Mouse (Mus musculus) midbrain, embryonic 13.5 days (tissue): ENCODE data around the gene Ifngr2. TPM values are rescaled to one million over a fixed set of nuclear protein-coding genes. Genes with fewer than 3 reads are reported as not detected.

Experiments used
- ATAC-seq: fragments of 200-750 bp; cut with Nextera tagmentation; 2 replicates; pipeline ENCODE4 v1.8.0; 2017; ENCODE audit warnings: mild to moderate bottlenecking, moderate TSS enrichment, moderate library complexity
- H3K27ac ChIP-seq: fragments of 300-500 bp; sonication (generic); 2 replicates; pipeline ENCODE4 v1.5.1; 2015; ENCODE audit warnings: inconsistent platforms, mild to moderate bottlenecking, moderate library complexity
- H3K27me3 ChIP-seq: fragments of 300-500 bp; sonication (generic); 2 replicates; pipeline ENCODE4 v1.6.1; 2015; ENCODE audit warnings: mild to moderate bottlenecking, inconsistent platforms
- H3K36me3 ChIP-seq: fragments of 300-500 bp; sonication (generic); 2 replicates; pipeline ENCODE4 v1.6.1; 2015; ENCODE audit warnings: mild to moderate bottlenecking, inconsistent platforms
- H3K4me1 ChIP-seq: fragments of 300-500 bp; sonication (generic); replicated peaks from 2 replicates; pipeline ENCODE4 v1.6.1; 2015; ENCODE audit warnings: inconsistent platforms
- H3K4me2 ChIP-seq: fragments of 300-500 bp; sonication (generic); replicated peaks from 2 replicates; pipeline ENCODE4 v1.6.1; 2015; ENCODE audit warnings: moderate library complexity, mild to moderate bottlenecking, inconsistent platforms
- H3K4me3 ChIP-seq: fragments of 300-500 bp; sonication (generic); replicated peaks from 2 replicates; pipeline ENCODE4 v1.5.1; 2015; ENCODE audit warnings: mild to moderate bottlenecking, inconsistent platforms
- H3K9ac ChIP-seq: fragments of 300-500 bp; sonication (generic); replicated peaks from 2 replicates; pipeline ENCODE4 v1.6.1; 2015; ENCODE audit warnings: mild to moderate bottlenecking, inconsistent platforms
- H3K9me3 ChIP-seq: fragments of 300-500 bp; sonication (generic); 2 replicates; pipeline ENCODE4 v1.6.1; 2016; ENCODE audit warnings: mild to moderate bottlenecking, inconsistent platforms
- WGBS: fragments of 180-500 bp; shearing (Covaris S2); methylation state at CpG from one replicate; pipeline ENCODE4 v1.1.7; 2015; 5-methylcytosine and 5-hydroxymethylcytosine counted together
- polyA plus RNA-seq: library from polyadenylated mRNA; unstranded; fragments of >200 nt; fragmentation: Nextera tagmentation; extraction: Ambion mirVana; gene quantifications from 2 replicates; pipeline ENCODE4 v1.2.1, GENCODE M21; 2015

Ifngr2 gene
- polyA plus RNA-seq, 1 experiment from 2014 or later = 63.5 TPM

- ATAC-seq = no peak
- Histone ChIP-seq H3K9me3 (no peaks in the 10 kb centered on the region), H3K27ac (no peak overlapping the region), H3K4me2 (no peak overlapping the region), H3K4me3 (no peak overlapping the region), H3K4me1 (no peaks in the 10 kb centered on the region), H3K27me3 (no peaks in the 10 kb centered on the region), H3K9ac (no peak overlapping the region), H3K36me3 (peaks cover 19% of the 10 kb centered on the region)
- 73% methylated on average over 13 of the region's 13 CpGs for WGBS
Measured at GRCm38 (mm10) chr16:91575151-91575550, 28.3 kb downstream of the Ifngr2 start.

- no peaks in the 10 kb centered on the region for H3K27me3 ChIP-seq
- no peaks in the 10 kb centered on the region for H3K9me3 ChIP-seq
- ATAC-seq = no peak
- peaks cover 39% of the 10 kb centered on the region for H3K36me3 ChIP-seq
- no peak overlapping the region for H3K4me2 ChIP-seq
- H3K4me1 ChIP-seq = no peaks in the 10 kb centered on the region
- 82% methylated on average over 14 of the region's 14 CpGs for WGBS
- no peak overlapping the region for H3K4me3 ChIP-seq
- H3K9ac ChIP-seq = no peak overlapping the region
- H3K27ac ChIP-seq = no peak overlapping the region
Measured at GRCm38 (mm10) chr16:91578980-91579720, 32.3 kb downstream of the Ifngr2 start.

GRCm38 (mm10) chr16:91582307-91582706 is 35.4 kb downstream of the Ifngr2 start:
- no peak overlapping the region for H3K4me2 ChIP-seq
- 70% methylated on average over 2 of the region's 2 CpGs for WGBS
- H3K36me3 ChIP-seq = peaks cover 49% of the 10 kb centered on the region
- no peaks in the 10 kb centered on the region for H3K4me1 ChIP-seq
- no peaks in the 10 kb centered on the region for H3K27me3 ChIP-seq
- no peaks in the 10 kb centered on the region for H3K9me3 ChIP-seq
- no peak overlapping the region for H3K9ac ChIP-seq
- no peak overlapping the region for H3K27ac ChIP-seq
- no peak overlapping the region for H3K4me3 ChIP-seq
- no peak for ATAC-seq

GRCm38 (mm10) chr16:91585617-91586016 is 38.7 kb downstream of the Ifngr2 start:
- H3K4me3 ChIP-seq = no peak overlapping the region
- no peak for ATAC-seq
- no peaks in the 10 kb centered on the region for H3K4me1 ChIP-seq
- no peak overlapping the region for H3K4me2 ChIP-seq
- no peaks in the 10 kb centered on the region for H3K9me3 ChIP-seq
- H3K9ac ChIP-seq = no peak overlapping the region
- H3K27ac ChIP-seq = no peak overlapping the region
- peaks cover 40% of the 10 kb centered on the region for H3K36me3 ChIP-seq
- 89% methylated on average over 5 of the region's 5 CpGs for WGBS
- no peaks in the 10 kb centered on the region for H3K27me3 ChIP-seq

- H3K9me3 ChIP-seq = no peaks in the 10 kb centered on the region
Measured at GRCm38 (mm10) chr16:91586244-91586643, 39.4 kb downstream of the Ifngr2 start.

GRCm38 (mm10) chr16:91587730-91588453 is 41.0 kb downstream of the Ifngr2 start:
- no peaks in the 10 kb centered on the region for H3K9me3 ChIP-seq
- H3K4me1 ChIP-seq = no peaks in the 10 kb centered on the region
- H3K4me2 ChIP-seq = no peak overlapping the region
- no peak overlapping the region for H3K4me3 ChIP-seq
- 57% methylated on average over 6 of the region's 6 CpGs for WGBS
- H3K27ac ChIP-seq = no peak overlapping the region
- H3K27me3 ChIP-seq = no peaks in the 10 kb centered on the region
- H3K36me3 ChIP-seq = peaks cover 28% of the 10 kb centered on the region
- no peak overlapping the region for H3K9ac ChIP-seq
- no peak for ATAC-seq

More at GRCm38 (mm10) chr16:91586244-91586643, 39.4 kb downstream of the Ifngr2 start:
- H3K9ac ChIP-seq = no peak overlapping the region
- ATAC-seq = no peak
- no peak overlapping the region for H3K4me3 ChIP-seq
- H3K4me2 ChIP-seq = no peak overlapping the region
- no peaks in the 10 kb centered on the region for H3K4me1 ChIP-seq
- peaks cover 34% of the 10 kb centered on the region for H3K36me3 ChIP-seq
- H3K27me3 ChIP-seq = no peaks in the 10 kb centered on the region
- 91% methylated on average over 6 of the region's 6 CpGs for WGBS
- no peak overlapping the region for H3K27ac ChIP-seq

GRCm38 (mm10) chr16:91588703-91589102 is 41.8 kb downstream of the Ifngr2 start:
- H3K27ac ChIP-seq = no peak overlapping the region
- H3K9me3 ChIP-seq = no peaks in the 10 kb centered on the region
- H3K4me3 ChIP-seq = no peak overlapping the region
- ATAC-seq = no peak
- no peaks in the 10 kb centered on the region for H3K27me3 ChIP-seq
- no peak overlapping the region for H3K4me2 ChIP-seq
- H3K9ac ChIP-seq = no peak overlapping the region
- H3K36me3 ChIP-seq = peaks cover 25% of the 10 kb centered on the region
- no peaks in the 10 kb centered on the region for H3K4me1 ChIP-seq
- 91% methylated on average over 3 of the region's 3 CpGs for WGBS

GRCm38 (mm10) chr16:91592162-91592561 is 45.3 kb downstream of the Ifngr2 start:
- 80% methylated on average over 8 of the region's 8 CpGs for WGBS
- Histone ChIP-seq H3K9me3 (no peaks in the 10 kb centered on the region), H3K4me1 (peaks cover 12% of the 10 kb centered on the region), H3K4me2 (no peak overlapping the region), H3K4me3 (no peak overlapping the region), H3K27ac (no peak overlapping the region), H3K9ac (no peak overlapping the region), H3K27me3 (no peaks in the 10 kb centered on the region), H3K36me3 (peaks cover 6% of the 10 kb centered on the region; the same call in 1 of the 2 replicates)
- no peak for ATAC-seq

GRCm38 (mm10) chr16:91593262-91593661 is 46.4 kb downstream of the Ifngr2 start:
- Histone ChIP-seq H3K4me2 (no peak overlapping the region), H3K36me3 (peaks cover 6% of the 10 kb centered on the region; the same call in 1 of the 2 replicates), H3K27me3 (peaks cover under 1% of the 10 kb centered on the region; the same call in 1 of the 2 replicates), H3K4me3 (no peak overlapping the region), H3K27ac (no peak overlapping the region), H3K9me3 (no peaks in the 10 kb centered on the region), H3K9ac (no peak overlapping the region), H3K4me1 (peaks cover 12% of the 10 kb centered on the region)
- ATAC-seq = no peak
- WGBS = 88% methylated on average over 3 of the region's 3 CpGs

- Histone ChIP-seq H3K4me3 (no peak overlapping the region), H3K9ac (no peak overlapping the region)
Measured at GRCm38 (mm10) chr16:91595076-91595475, 48.2 kb downstream of the Ifngr2 start.

GRCm38 (mm10) chr16:91596397-91596778 is 49.5 kb downstream of the Ifngr2 start:
- Histone ChIP-seq H3K36me3 (peaks cover 6% of the 10 kb centered on the region; the same call in 1 of the 2 replicates), H3K4me1 (peaks cover 12% of the 10 kb centered on the region), H3K27me3 (peaks cover 16% of the 10 kb centered on the region), H3K9ac (peak overlapping the region; percentile 84; the same call in 1 of the 2 replicates), H3K4me3 (peak overlapping the region; percentile 79), H3K27ac (no peak overlapping the region), H3K9me3 (no peaks in the 10 kb centered on the region), H3K4me2 (peak overlapping the region; percentile 88)
- WGBS = 21% methylated on average over 9 of the region's 9 CpGs
- ATAC-seq = no peak

More at GRCm38 (mm10) chr16:91595076-91595475, 48.2 kb downstream of the Ifngr2 start:
- Histone ChIP-seq H3K4me1 (peaks cover 12% of the 10 kb centered on the region), H3K27me3 (peaks cover 13% of the 10 kb centered on the region), H3K4me2 (no peak overlapping the region), H3K9me3 (no peaks in the 10 kb centered on the region), H3K36me3 (peaks cover 6% of the 10 kb centered on the region; the same call in 1 of the 2 replicates), H3K27ac (no peak overlapping the region)
- 86% methylated on average over 6 of the region's 6 CpGs for WGBS
- ATAC-seq = no peak
